Mouse (Mus musculus) ES-E14 (cell line): ENCODE measurements around the gene Atrn. TPM values are rescaled to one million over a fixed set of nuclear protein-coding genes. Genes with fewer than 3 reads are reported as not detected.

ENCODE experiments used
- DNase-seq: peaks from one replicate; pipeline ENCODE4 v3.0.0-alpha.2; 2013; ENCODE audit warnings: low read depth, low spot score
- H3K27ac ChIP-seq: 2 replicates; pipeline ENCODE4 v1.5.1; 2012; ENCODE audit warnings: low read depth, mild to moderate bottlenecking, low read length, moderate library complexity, mixed read lengths; ENCODE audit not compliant: poor library complexity, insufficient read depth, severe bottlenecking
- H3K36me3 ChIP-seq: 2 replicates; pipeline ENCODE4 v1.6.1; 2012; ENCODE audit warnings: mild to moderate bottlenecking, low read length, moderate library complexity, mixed read lengths; ENCODE audit not compliant: control insufficient read depth, poor library complexity, insufficient read depth, severe bottlenecking
- H3K4me1 ChIP-seq, 2 experiments: fragments of 150-350 bp in 1 of 2; sonication (generic) in 1 of 2; 2 replicates each; pipeline ENCODE4 v1.6.1; 2012; ENCODE audit warnings: low read length in 2 of 2, mild to moderate bottlenecking in 1 of 2, mixed read lengths in 1 of 2; ENCODE audit not compliant: control insufficient read depth in 2 of 2, insufficient read depth in 2 of 2, poor library complexity in 1 of 2
- H3K4me3 ChIP-seq, 2 experiments: fragments of 150-350 bp in 1 of 2; sonication (generic) in 1 of 2; 2 replicates each; pipeline ENCODE4 v1.5.1; 2012; ENCODE audit warnings: low read length in 2 of 2, low read depth in 1 of 2, mild to moderate bottlenecking in 1 of 2, mixed read lengths in 1 of 2; ENCODE audit not compliant: insufficient read depth in 1 of 2, poor library complexity in 1 of 2, severe bottlenecking in 1 of 2
- H3K9ac ChIP-seq: 2 replicates; pipeline ENCODE4 v1.6.1; 2012; ENCODE audit warnings: low read depth, mild to moderate bottlenecking, low read length, mixed read lengths; ENCODE audit not compliant: poor library complexity, insufficient read depth, severe bottlenecking
- H3K9me3 ChIP-seq: fragments of 150-350 bp; sonication (generic); 2 replicates; pipeline ENCODE4 v1.6.1; 2012; ENCODE audit warnings: low read depth, mild to moderate bottlenecking, low read length; ENCODE audit not compliant: control insufficient read depth, insufficient read depth
- CHD2 ChIP-seq: IDR thresholded peaks from 2 replicates; pipeline ENCODE4 v1.6.1; 2014; ENCODE audit warnings: mild to moderate bottlenecking, low read depth, low read length, inconsistent platforms
- HCFC1 ChIP-seq: IDR thresholded peaks from 2 replicates; pipeline ENCODE4 v1.6.1; 2012; ENCODE audit warnings: low read length, inconsistent platforms, borderline replicate concordance; ENCODE audit not compliant: insufficient read depth
- MAFK ChIP-seq: IDR thresholded peaks from 2 replicates; pipeline ENCODE4 v1.6.1; 2014; ENCODE audit warnings: mild to moderate bottlenecking, low read depth, low read length, inconsistent platforms; ENCODE audit not compliant: insufficient read depth
- ZC3H11A ChIP-seq: IDR thresholded peaks from 2 replicates; pipeline ENCODE4 v1.6.1; 2012; ENCODE audit warnings: low read depth, mild to moderate bottlenecking, inconsistent platforms, low read length, borderline replicate concordance
- ZNF384 ChIP-seq: IDR thresholded peaks from 2 replicates; pipeline ENCODE4 v1.6.1; 2012; ENCODE audit warnings: low read depth, low read length, inconsistent platforms
- in situ Hi-C, 2 experiments: fragments of 600-800 bp; cut with MboI; formaldehyde crosslinking; loops; one replicate each; pipeline ENCODE4 v1.15.1; 2025; ENCODE audit warnings: low sequenced_read_pairs in 2 of 2, inconsistent platforms in 1 of 2; ENCODE audit not compliant: unreplicated experiment in 2 of 2
- total RNA-seq: library from RNA; depleted of rRNA; stranded (reverse); fragments of 300-350 nt; gene quantifications from 2 replicates; pipeline ENCODE4 v1.2.3, GENCODE M21; 2012

The Atrn gene
- total RNA-seq, 1 experiment, result 17.0 TPM

DNA sequence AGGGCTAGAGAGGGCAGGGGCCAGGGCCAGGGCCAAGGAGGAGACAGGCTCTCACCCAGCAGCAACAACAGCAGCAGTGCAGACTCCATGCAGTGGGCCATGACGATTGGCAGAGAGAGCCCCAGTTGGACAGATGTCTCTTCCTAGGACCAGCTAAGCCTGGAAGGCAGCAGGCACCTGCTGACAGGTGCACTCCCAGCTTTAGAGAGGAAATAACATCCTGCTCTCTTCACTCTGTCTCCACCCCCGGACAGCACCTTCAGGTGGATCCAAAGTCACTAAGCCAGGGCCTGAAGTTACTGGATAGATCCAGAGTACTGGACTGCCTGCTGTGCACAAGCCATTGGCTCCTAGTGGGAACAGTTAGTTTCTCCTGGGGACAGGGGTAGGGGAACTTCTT is 136.7 kb downstream of the Atrn start, which contains the start of gene Gfra4:
TSS of gene Gfra4 (minus strand) at position 101 of the 400 bp plus-strand sequence.
- in situ Hi-C loops, result no loop called here
- no peak for DNase-seq
- Histone ChIP-seq H3K9me3 (no peaks in the 10 kb centered on the region), H3K27ac (no peak within 1 kb of the TSS), H3K9ac (no peak within 1 kb of the TSS), H3K4me3 (no peak within 1 kb of the TSS), H3K36me3 (no peaks in the 10 kb centered on the region), H3K4me1 (peaks cover 0 to 2% of the 10 kb centered on the region in 2 experiments; a peak in 1 of 4 replicates)
- TF ChIP-seq CHD2, result no peak
- TF ChIP-seq ZC3H11A, result no peak
- TF ChIP-seq ZNF384, result no peak
- no peak for TF ChIP-seq MAFK
- TF ChIP-seq HCFC1, result no peak

DNA sequence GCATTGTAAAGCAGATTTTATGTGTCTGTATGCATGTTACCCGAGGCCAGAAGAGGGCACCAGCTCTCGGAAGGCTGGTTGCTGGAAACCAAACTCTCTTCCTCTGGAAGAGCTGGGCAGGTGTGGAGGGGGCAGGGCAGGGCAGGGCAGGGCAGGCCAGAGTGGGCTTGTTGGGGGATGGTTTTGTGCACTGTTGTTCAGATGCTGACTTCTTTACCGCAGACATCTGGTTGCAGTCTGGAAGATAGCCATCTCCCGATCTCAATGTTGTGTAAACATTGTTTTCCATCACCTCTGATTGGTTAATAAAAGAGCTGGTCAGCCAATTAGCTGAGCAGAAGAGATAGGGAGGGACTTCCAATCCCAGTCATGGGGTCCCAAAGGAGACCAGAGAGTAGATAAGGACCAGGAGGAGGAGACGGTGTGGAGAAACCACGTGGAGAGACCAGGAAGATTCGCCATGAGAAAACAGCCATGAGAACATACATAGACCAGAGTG is 138.1 kb downstream of the Atrn start:
- DNase-seq, result no peak
- Histone ChIP-seq H3K36me3 (no peaks in the 10 kb centered on the region), H3K27ac (no peak overlapping the region), H3K4me3 (peak overlapping the region in 1 of 2 experiments; percentile 37; a peak in 2 of 4 replicates), H3K9ac (no peak overlapping the region), H3K4me1 (peaks cover 0 to 2% of the 10 kb centered on the region in 2 experiments; a peak in 1 of 4 replicates), H3K9me3 (no peaks in the 10 kb centered on the region)
- in situ Hi-C loops, result no loop called here
- TF ChIP-seq MAFK (no peak), ZC3H11A (0 out of 2 replicates have a peak, but pooled peaks have one; percentile 6)

- Histone ChIP-seq H3K36me3 (no peaks in the 10 kb centered on the region), H3K9me3 (no peaks in the 10 kb centered on the region), H3K4me1 (peaks cover 0 to 2% of the 10 kb centered on the region in 2 experiments; a peak in 1 of 4 replicates), H3K4me3 (no peak overlapping the region), H3K9ac (no peak overlapping the region), H3K27ac (no peak overlapping the region)
- in situ Hi-C loops, result no loop called here
- DNase-seq, result no peak
- TF ChIP-seq MAFK, result no peak
- no peak for TF ChIP-seq HCFC1
- no peak for TF ChIP-seq ZNF384
- no peak for TF ChIP-seq ZC3H11A
Measured at GRCm38 (mm10) chr2:131044989-131045720, 138.9 kb downstream of the Atrn start.

DNA sequence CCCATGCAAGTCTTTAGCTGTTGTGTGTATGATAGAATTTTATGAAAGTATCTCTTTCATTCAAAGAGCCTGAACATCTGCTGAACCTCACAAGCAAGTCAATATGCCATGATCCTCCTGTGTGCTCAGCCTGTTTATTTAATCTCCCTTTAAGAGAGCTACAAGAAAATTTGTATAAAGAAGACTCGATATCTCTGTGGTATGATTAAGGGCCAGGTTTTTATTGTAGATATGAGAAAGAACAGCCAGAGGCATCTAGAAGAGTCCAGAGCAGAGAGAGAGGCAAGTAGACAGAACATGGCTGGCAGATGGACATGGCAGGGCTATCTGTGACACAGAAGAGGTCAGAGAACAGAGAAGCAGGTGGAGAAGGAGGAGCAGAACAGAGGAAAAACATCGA is 139.7 kb downstream of the Atrn start:
- TF ChIP-seq ZNF384, result no peak
- no peak for TF ChIP-seq CHD2
- TF ChIP-seq MAFK, result no peak
- TF ChIP-seq ZC3H11A, result no peak
- TF ChIP-seq HCFC1, result no peak
- Histone ChIP-seq H3K27ac (no peak overlapping the region), H3K4me1 (no peaks in the 10 kb centered on the region), H3K9me3 (no peaks in the 10 kb centered on the region), H3K4me3 (no peak overlapping the region), H3K9ac (no peak overlapping the region), H3K36me3 (no peaks in the 10 kb centered on the region)
- in situ Hi-C loops, result no loop called here
- no peak for DNase-seq

- no peaks in the 10 kb centered on the region for H3K9me3 ChIP-seq
- in situ Hi-C loops, result loop anchor here in 1 of 2 experiments (10.0 kb wide), 1 partner anchor 363 kb away; no protein-coding TSS in a partner anchor
- no peak for TF ChIP-seq ZNF384
- no peak for TF ChIP-seq MAFK
- no peak for TF ChIP-seq CHD2
- no peak for TF ChIP-seq HCFC1
- no peak for TF ChIP-seq ZC3H11A
- no peak overlapping the region for H3K27ac ChIP-seq
- no peak overlapping the region for H3K4me3 ChIP-seq
- no peak overlapping the region for H3K9ac ChIP-seq
- peaks cover 0 to 16% of the 10 kb centered on the region in 2 experiments; a peak in 1 of 4 replicates for H3K4me1 ChIP-seq
- no peaks in the 10 kb centered on the region for H3K36me3 ChIP-seq
- no peak for DNase-seq
Measured at GRCm38 (mm10) chr2:131052043-131052442, 145.7 kb downstream of the Atrn start.
